Mouse (Mus musculus): Measurements from ENCODE around the gene Lrrc7.

GRCm38 (mm10) chr3:158103467-158103866 lies 458.6 kb downstream of the Lrrc7 start:
- TF ChIP-seq CTCF (IDR thresholded peaks at IDR 0.05; ENCODE audit: insufficient read depth, low read length) = no peak
- no peak for TF ChIP-seq POLR2A (IDR thresholded peaks at IDR 0.05; ENCODE audit: borderline replicate concordance, extremely low read depth, low read depth, low read length)

All from lung, adult 2 months (tissue).